Mouse (Mus musculus) hindbrain, embryonic 10.5 days (tissue): Measurements from ENCODE around the gene Cntn4. TPM values are rescaled to one million over a fixed set of nuclear protein-coding genes. Genes with fewer than 3 reads are reported as not detected.
"Not testable (repeated sequence)": the region's sequence is repeated elsewhere in the genome, so short reads cannot be mapped to it uniquely, and the experiment has no call there.

ENCODE experiments used
- DNase-seq: peaks from one replicate; pipeline ENCODE4 v3.0.0-alpha.2; 2017; ENCODE audit warnings: low spot score
- H3K27ac ChIP-seq: fragments of 300-500 bp; sonication (generic); 2 replicates; pipeline ENCODE4 v1.5.1; 2016; ENCODE audit warnings: mild to moderate bottlenecking, moderate library complexity
- H3K27me3 ChIP-seq: fragments of 300-500 bp; sonication (generic); 2 replicates; pipeline ENCODE4 v1.6.1; 2016; ENCODE audit warnings: mild to moderate bottlenecking; ENCODE audit not compliant: poor library complexity, insufficient read depth, severe bottlenecking
- H3K36me3 ChIP-seq: fragments of 300-500 bp; sonication (generic); 2 replicates; pipeline ENCODE4 v1.6.1; 2016; ENCODE audit warnings: mild to moderate bottlenecking, moderate library complexity
- H3K4me1 ChIP-seq: fragments of 300-500 bp; sonication (generic); replicated peaks from 2 replicates; pipeline ENCODE4 v1.6.1; 2016; ENCODE audit warnings: mild to moderate bottlenecking
- H3K4me3 ChIP-seq: fragments of 300-500 bp; sonication (generic); 2 replicates; pipeline ENCODE4 v1.5.1; 2016; ENCODE audit warnings: mild to moderate bottlenecking, moderate library complexity
- H3K9me3 ChIP-seq: fragments of 300-500 bp; sonication (generic); 2 replicates; pipeline ENCODE4 v1.6.1; 2016; ENCODE audit warnings: mild to moderate bottlenecking, moderate library complexity
- WGBS: fragments of 180-500 bp; shearing (Covaris S2); methylation state at CpG from one replicate; pipeline ENCODE4 v1.1.7; 2016; 5-methylcytosine and 5-hydroxymethylcytosine counted together
- polyA plus RNA-seq: library from polyadenylated mRNA; unstranded; fragments of >200 nt; fragmentation: Nextera tagmentation; extraction: Ambion mirVana; gene quantifications from 2 replicates; pipeline ENCODE4 v1.2.1, GENCODE M21; 2016

Cntn4 gene
- polyA plus RNA-seq, 1 experiment from 2014 or later: 0.54 TPM

DNA sequence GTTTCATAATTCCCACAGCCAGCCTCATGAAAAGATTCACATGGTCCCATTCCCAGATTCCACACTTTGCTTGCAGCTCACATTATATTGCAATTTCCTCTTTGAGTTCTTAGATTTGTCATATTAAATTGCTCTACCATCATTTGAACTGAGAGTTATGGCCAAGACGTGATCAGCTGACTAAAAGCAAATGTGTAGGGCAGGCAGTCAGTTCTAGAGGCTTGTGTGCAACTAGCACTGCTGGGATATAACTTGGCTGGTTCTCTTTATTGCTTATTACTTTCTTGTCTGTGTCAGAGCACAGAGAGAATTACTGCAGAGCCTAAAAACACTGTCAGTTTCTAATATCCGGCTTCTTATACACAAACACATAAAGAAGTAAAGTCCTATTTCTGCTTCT, 673.9 kb downstream of the Cntn4 start:
- DNase-seq: no peak
- H3K9me3 ChIP-seq: no peaks in the 10 kb centered on the region
- no peak overlapping the region for H3K27ac ChIP-seq
- peaks cover 7% of the 10 kb centered on the region for H3K4me1 ChIP-seq
- WGBS: 92% methylated on average over 2 of the region's 2 CpGs
- H3K4me3 ChIP-seq: no peak overlapping the region
- H3K36me3 ChIP-seq: no peaks in the 10 kb centered on the region
- H3K27me3 ChIP-seq: no peaks in the 10 kb centered on the region

DNA sequence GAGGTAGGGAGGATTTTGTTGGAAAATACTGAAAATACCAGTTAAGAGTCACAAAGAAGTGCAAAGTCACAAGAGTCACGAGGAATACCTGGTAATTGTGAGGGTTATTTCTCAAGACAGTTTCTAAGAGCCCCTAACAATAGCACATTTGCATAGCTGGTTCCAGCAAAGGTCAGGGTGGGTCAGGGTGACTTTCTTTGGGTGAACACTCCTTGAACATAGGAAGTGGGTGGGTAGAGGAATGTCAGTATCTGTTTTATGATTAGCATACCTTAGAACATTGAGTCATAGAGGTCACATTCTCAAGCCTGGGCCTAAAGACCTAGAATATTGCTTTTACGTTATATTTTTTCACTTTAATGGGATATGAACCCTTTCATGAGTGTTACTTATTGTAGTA, 681.3 kb downstream of the Cntn4 start:
- not testable (repeated sequence) for H3K9me3 ChIP-seq, H3K4me1 ChIP-seq, DNase-seq, H3K36me3 ChIP-seq, H3K27ac ChIP-seq, H3K27me3 ChIP-seq, H3K4me3 ChIP-seq
- WGBS: 83% methylated on average over 2 of the region's 2 CpGs

DNA sequence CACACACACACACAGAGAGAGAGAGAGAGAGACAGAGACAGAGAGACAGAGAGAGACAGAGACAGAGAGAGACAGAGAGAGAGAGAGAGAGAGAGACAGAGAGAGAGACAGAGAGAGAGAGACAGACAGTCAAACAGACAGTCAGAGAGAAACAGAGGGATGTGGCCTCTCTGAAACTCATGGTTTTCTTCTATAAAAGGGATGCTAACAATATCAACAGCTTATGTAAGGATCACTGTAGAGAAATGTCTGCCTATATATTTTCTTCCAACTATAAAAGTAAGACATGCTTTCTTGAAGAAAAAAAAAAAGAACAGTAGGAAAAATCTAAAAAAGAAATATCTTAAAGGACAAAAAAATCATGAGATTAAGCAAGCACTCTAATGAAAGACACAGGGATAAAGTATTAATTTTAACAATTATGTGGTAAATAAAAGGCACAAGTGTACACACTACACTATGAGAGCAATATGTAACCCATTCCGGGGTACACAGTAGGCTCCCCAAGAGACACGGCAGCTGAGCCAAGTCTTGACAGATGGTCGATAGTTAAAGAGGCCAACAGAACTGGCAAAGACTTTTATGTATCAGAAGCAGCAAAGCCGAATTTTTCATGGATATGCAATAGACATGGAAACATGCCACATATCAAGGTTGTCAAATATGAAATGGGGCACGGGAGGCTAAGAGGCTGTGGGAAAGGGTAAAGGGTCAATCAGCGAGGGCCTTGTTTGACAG, 704.0 kb downstream of the Cntn4 start:
- H3K27me3 ChIP-seq: no peaks in the 10 kb centered on the region
- no peak overlapping the region for H3K27ac ChIP-seq
- WGBS: 74% methylated on average over 6 of the region's 6 CpGs
- DNase-seq: no peak
- H3K4me3 ChIP-seq: no peak overlapping the region
- no peaks in the 10 kb centered on the region for H3K4me1 ChIP-seq
- no peaks in the 10 kb centered on the region for H3K36me3 ChIP-seq
- H3K9me3 ChIP-seq: no peaks in the 10 kb centered on the region

DNA sequence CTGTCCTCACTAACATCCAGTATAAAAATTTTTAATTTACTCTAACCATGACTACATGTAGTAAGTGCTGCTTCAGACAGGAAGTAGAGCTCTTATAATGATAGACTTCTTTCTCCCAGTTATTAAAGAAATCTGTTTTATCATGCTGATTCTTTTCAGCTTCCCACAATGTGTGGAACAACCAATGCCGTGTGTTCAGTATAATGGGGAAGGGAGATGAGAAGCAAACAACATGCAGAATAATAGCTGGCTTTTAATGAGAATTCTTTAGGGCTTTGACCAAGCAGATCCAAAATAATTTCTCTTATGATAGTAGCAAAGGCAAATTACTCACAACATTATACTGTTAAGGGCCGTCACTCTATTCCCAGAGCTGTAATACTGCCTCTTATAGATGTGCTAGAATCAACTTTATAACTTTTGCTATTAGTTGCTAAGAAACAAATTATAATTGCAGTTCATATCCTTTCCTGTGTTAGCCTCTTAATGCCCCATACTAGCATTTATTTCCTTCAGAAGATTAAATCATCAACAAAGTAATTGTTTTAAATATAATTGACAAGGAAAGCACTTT, 710.5 kb downstream of the Cntn4 start:
- no peaks in the 10 kb centered on the region for H3K27me3 ChIP-seq
- H3K4me3 ChIP-seq: no peak overlapping the region
- DNase-seq: no peak
- no peaks in the 10 kb centered on the region for H3K36me3 ChIP-seq
- no peak overlapping the region for H3K27ac ChIP-seq
- H3K4me1 ChIP-seq: no peaks in the 10 kb centered on the region
- 75% methylated on average over 2 of the region's 2 CpGs for WGBS
- no peaks in the 10 kb centered on the region for H3K9me3 ChIP-seq

DNA sequence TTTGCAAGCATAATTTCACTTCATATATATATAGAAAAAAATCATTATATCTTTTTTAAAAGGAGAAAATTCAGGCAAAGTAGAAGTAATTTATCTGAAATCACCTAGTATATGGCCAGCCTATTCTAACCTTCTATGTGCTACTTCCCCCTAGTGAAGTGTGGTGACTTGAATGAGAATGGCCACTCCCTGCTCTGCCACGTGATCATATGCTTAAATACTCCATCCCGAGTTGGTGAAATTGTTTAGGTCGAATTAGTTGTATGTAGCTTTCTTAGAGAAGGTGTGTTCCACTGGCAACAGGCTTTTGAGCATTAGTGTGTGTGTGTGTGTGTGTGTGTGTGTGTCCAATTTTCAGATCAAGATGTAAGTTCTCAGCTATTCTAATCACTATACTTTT, 730.6 kb downstream of the Cntn4 start:
- no peaks in the 10 kb centered on the region for H3K36me3 ChIP-seq
- no peak overlapping the region for H3K4me3 ChIP-seq
- H3K4me1 ChIP-seq: no peaks in the 10 kb centered on the region
- no peaks in the 10 kb centered on the region for H3K9me3 ChIP-seq
- WGBS: 71% methylated on average over 3 of the region's 3 CpGs
- DNase-seq: no peak
- H3K27me3 ChIP-seq: no peaks in the 10 kb centered on the region
- H3K27ac ChIP-seq: no peak overlapping the region

DNA sequence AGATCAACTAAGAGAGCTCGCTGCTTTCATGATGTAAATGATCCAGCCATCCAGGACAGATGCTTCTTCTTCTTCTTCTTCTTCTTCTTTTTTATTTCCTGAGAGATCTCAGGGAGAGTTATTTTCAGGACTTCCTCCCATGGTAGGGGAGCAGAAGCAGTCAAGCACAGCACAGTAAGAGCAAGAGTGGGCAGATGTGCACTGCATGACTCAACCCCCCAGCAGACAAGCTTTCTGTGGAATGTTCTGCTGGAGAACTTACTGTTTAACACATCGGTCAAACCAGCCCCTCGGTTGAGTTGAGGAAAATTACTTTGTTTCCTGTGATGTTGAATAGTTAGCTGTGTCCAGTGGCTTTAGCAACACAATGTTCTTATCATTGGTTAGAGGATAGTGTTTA, 731.2 kb downstream of the Cntn4 start:
- Histone ChIP-seq H3K36me3 (no peaks in the 10 kb centered on the region), H3K9me3 (no peaks in the 10 kb centered on the region), H3K4me1 (no peaks in the 10 kb centered on the region), H3K27me3 (no peaks in the 10 kb centered on the region), H3K4me3 (no peak overlapping the region), H3K27ac (no peak overlapping the region)
- no peak for DNase-seq
- WGBS: 87% methylated on average over 3 of the region's 3 CpGs

DNA sequence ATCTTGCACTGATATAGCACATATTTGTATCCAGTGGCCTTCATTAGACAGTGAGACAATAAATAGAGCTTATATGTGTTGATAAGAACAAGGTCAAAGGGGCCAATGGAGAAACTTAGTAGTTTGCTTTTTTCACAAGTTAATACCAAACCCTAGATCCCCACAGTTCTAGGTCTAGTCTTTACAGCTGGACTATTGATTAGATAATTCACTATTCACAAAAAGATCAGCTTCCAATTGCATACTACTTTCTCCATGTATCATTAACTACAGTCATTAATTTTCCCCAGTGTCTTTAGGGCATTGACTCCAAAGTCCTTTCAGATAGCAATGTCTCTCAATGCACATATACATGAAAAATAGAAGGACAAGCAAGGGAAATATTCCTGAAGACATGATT, 745.5 kb downstream of the Cntn4 start:
- Histone ChIP-seq H3K27me3 (no peaks in the 10 kb centered on the region), H3K36me3 (no peaks in the 10 kb centered on the region), H3K4me3 (no peak overlapping the region), H3K9me3 (no peaks in the 10 kb centered on the region), H3K27ac (no peak overlapping the region), H3K4me1 (no peaks in the 10 kb centered on the region)
- DNase-seq: no peak

- WGBS: 83% methylated on average over 2 of the region's 2 CpGs
- Histone ChIP-seq H3K27ac (no peak overlapping the region), H3K9me3 (no peaks in the 10 kb centered on the region), H3K27me3 (no peaks in the 10 kb centered on the region), H3K4me3 (no peak overlapping the region), H3K36me3 (no peaks in the 10 kb centered on the region), H3K4me1 (no peaks in the 10 kb centered on the region)
- no peak for DNase-seq
These were observed 746.0 kb downstream of the Cntn4 start for GRCm38 (mm10) chr6:106423471-106423870.

- WGBS: 87% methylated on average over 3 of the region's 3 CpGs
- Histone ChIP-seq H3K9me3 (no peaks in the 10 kb centered on the region), H3K4me1 (no peaks in the 10 kb centered on the region)
These were observed 749.2 kb downstream of the Cntn4 start for GRCm38 (mm10) chr6:106426615-106427014.

DNA sequence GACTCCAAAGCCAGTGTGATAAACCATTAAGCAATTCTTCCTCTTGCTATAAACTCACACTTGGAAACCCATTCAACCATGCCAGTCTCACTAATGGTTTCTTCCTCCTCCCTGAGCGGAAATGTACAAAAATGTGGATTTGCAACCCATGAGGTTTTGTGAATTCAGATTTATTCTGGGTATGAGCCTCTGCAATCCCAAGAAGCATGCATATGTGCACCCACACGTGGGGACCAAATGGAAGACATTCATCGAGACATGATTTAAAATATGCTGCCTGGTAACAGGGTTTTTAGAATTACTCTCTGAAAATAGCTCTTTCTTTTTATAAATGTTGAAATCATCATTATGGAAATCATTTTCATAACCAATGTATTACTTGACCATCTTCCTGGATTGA, 754.0 kb downstream of the Cntn4 start:
- DNase-seq: no peak
- 88% methylated on average over 3 of the region's 3 CpGs for WGBS
- no peaks in the 10 kb centered on the region for H3K27me3 ChIP-seq
- no peak overlapping the region for H3K4me3 ChIP-seq
- H3K9me3 ChIP-seq: no peaks in the 10 kb centered on the region
- H3K27ac ChIP-seq: no peak overlapping the region
- H3K4me1 ChIP-seq: no peaks in the 10 kb centered on the region
- H3K36me3 ChIP-seq: no peaks in the 10 kb centered on the region

More at GRCm38 (mm10) chr6:106426615-106427014, 749.2 kb downstream of the Cntn4 start:
- H3K36me3 ChIP-seq: no peaks in the 10 kb centered on the region
- no peak overlapping the region for H3K4me3 ChIP-seq
- H3K27ac ChIP-seq: no peak overlapping the region
- no peaks in the 10 kb centered on the region for H3K27me3 ChIP-seq
- no peak for DNase-seq

GRCm38 (mm10) chr6:106440786-106441185, 763.3 kb downstream of the Cntn4 start:
- Histone ChIP-seq H3K4me1 (no peaks in the 10 kb centered on the region), H3K4me3 (no peak overlapping the region), H3K36me3 (no peaks in the 10 kb centered on the region), H3K27ac (no peak overlapping the region), H3K27me3 (no peaks in the 10 kb centered on the region), H3K9me3 (no peaks in the 10 kb centered on the region)
- DNase-seq: no peak
- 64% methylated on average over 1 of the region's 1 CpGs for WGBS

DNA sequence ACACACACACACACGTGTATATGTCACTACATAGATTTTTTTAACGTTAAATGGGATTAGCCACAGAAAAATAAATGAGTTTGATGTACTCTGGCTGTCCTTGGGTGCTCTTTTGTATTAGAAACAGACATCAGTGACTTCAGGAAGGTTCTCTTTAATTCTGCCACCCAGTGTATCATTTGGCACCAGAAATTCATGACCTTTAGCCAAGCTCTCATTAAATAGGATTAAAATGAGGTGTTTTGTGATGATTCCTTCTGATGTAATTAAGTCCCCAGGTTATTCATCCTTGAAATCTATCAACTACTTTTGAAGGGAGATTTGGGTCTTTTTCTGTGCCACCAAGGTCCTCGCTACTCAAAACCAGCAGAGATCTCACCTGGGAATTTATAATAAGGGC, 763.8 kb downstream of the Cntn4 start:
- H3K4me1 ChIP-seq: no peaks in the 10 kb centered on the region
- H3K36me3 ChIP-seq: no peaks in the 10 kb centered on the region
- no peak overlapping the region for H3K27ac ChIP-seq
- H3K4me3 ChIP-seq: no peak overlapping the region
- H3K27me3 ChIP-seq: no peaks in the 10 kb centered on the region
- 83% methylated on average over 3 of the region's 3 CpGs for WGBS
- no peaks in the 10 kb centered on the region for H3K9me3 ChIP-seq
- DNase-seq: no peak

DNA sequence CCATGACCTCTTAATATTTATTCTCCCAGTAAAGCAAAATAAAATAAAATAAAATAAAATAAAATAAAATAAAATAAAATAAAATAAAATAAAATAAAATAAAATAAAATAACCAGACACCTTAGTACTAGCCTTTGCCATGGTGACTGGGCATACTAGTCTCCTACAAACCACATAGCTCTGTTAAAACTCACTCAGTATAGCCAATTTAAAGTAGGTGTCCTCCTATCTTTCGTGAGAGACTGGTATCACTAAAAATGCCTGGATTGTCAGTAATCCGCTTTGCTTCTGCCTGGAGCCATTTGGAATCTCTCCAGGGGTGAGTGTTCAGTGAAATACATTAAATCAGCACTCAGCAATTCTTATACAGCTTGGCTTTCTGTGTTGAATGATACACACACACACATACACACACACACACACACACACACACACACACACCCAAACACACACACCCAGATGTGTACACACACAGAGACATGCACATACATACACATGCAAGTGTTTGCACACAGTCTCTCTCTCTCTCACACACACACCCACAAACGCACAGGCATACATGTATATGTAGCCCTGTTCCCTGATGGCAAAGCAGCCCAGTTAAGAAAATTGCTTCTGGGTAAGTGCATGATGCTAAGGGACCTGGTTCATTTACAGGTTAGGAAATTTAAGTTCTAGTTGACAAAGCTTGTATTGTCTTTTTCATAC, 776.8 kb downstream of the Cntn4 start:
- no peaks in the 10 kb centered on the region for H3K4me1 ChIP-seq
- no peaks in the 10 kb centered on the region for H3K9me3 ChIP-seq
- no peaks in the 10 kb centered on the region for H3K36me3 ChIP-seq
- no peaks in the 10 kb centered on the region for H3K27me3 ChIP-seq
- no peak overlapping the region for H3K27ac ChIP-seq
- no peak for DNase-seq
- H3K4me3 ChIP-seq: no peak overlapping the region
- WGBS: 89% methylated on average over 3 of the region's 3 CpGs
